Mouse (Mus musculus) frontal cortex, postnatal 25 days (tissue): Measurements from ENCODE around the gene Gm17304.

Source experiments
- DNase-seq, 2 experiments: peaks; one replicate each; pipeline ENCODE4 v3.0.0; 2022; ENCODE audit warnings: low spot score in 2 of 2

Gm17304 gene

GRCm38 (mm10) chr5:106608798-106609197 is at the start of gene Gm17304:
TSS of gene Gm17304 (plus strand) at chr5:106609098.
- DNase-seq = no peak

DNA sequence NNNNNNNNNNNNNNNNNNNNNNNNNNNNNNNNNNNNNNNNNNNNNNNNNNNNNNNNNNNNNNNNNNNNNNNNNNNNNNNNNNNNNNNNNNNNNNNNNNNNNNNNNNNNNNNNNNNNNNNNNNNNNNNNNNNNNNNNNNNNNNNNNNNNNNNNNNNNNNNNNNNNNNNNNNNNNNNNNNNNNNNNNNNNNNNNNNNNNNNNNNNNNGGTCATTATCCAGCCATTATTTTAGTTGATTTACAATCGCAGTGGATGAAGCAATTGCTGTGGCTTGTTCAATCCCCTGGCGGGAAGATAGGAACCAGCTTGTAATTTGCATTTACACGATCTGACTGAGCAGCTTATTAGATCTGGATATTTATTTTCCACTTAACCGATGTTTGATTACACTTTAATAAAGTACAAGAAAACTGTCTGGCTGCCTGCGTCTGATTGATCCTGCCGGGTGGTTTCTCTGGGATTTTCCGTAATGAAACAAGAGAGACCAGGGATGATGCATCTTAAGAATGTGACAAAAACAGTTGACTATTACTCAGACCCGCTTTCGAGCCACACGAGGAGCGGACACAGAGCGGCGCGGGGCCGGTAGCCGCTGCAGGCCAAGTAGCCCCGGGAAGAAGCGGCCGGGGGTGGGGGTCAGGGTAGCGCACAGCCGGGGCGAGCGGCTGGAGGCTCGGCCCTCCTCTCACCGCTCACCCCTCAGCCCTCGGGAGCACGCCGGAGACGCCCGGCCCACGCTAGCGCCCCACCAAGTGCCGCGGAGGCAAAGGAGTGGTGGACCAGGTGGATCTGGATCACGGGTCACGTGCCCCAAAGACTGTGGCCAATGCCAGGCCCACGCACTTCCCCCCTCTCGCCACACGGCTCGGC is 48.0 kb upstream of the Gm17304 start:
- no peak for DNase-seq

- no peak for DNase-seq
Measured at GRCm38 (mm10) chr5:106561499-106561822, 47.4 kb upstream of the Gm17304 start.

- DNase-seq = no peak
Measured at GRCm38 (mm10) chr5:106566025-106566424, 42.9 kb upstream of the Gm17304 start.

GRCm38 (mm10) chr5:106573742-106574559 is 34.9 kb upstream of the Gm17304 start:
- DNase-seq = peak in 1 of 2 experiments; percentile 16

DNA sequence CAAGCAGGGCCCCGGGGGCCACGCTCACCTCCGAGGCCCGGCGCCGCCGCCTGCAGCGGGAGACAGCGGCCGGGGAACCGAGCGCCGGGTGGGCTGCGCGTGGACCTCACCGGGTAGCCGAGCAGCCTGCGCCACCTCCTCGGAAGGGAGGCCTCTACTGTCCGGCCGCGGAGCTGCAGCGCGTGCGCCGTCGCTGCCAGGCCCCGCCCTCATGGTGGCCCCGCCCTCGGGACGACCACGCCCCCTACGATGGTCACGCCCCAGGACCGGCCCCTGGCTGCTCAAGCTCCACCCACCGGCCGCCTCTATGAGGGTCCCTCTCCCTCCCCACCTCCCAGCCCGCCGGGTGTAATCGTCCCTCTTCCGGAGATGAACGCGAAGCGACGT is 34.3 kb upstream of the Gm17304 start:
- DNase-seq = peak; percentile 73 to 74

DNA sequence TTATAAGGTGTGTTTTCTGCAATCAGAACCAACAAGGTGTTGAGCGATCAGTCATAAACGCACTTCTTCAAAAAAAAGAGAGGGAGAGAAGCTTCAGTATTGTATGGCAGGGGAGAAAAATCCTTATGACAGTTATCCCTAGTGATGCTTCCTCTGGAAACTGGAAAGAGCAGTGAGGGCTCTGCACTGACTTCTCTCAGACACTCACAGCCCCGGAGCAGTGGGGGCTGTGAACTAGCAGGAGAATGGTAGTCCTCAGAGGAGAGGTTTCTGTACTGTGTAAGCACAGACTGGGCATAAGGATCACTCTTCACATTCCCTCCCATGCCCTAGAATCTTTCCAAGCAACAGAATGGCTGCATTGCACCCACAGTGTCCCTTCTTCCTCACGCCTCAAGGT is 33.8 kb upstream of the Gm17304 start:
- DNase-seq = no peak

GRCm38 (mm10) chr5:106577237-106577888 is 31.5 kb upstream of the Gm17304 start:
- no peak for DNase-seq

DNA sequence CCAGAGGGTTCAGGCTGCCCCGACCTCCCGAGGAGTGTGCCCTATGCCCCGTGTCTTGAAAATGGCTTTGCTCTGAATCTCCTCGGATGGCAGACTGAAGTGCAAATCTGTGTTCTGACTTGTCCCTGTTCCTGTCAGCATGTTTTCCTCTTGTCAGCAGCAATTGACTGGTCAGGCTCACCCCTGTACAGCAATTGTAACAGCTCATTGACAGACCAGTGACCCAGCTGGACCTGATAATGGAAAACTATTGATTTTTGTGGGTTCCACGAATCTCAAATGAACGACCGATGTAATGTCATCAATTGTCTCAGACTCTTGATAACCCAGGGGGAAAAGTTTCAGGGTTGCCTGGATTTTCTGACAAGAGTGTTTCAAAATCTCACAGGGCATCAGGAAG is 28.0 kb upstream of the Gm17304 start:
- no peak for DNase-seq

- no peak for DNase-seq
Measured at GRCm38 (mm10) chr5:106589006-106589405, 19.9 kb upstream of the Gm17304 start.

GRCm38 (mm10) chr5:106589670-106590069 is 19.2 kb upstream of the Gm17304 start:
- no peak for DNase-seq

GRCm38 (mm10) chr5:106590686-106591085 is 18.2 kb upstream of the Gm17304 start:
- DNase-seq = no peak

DNA sequence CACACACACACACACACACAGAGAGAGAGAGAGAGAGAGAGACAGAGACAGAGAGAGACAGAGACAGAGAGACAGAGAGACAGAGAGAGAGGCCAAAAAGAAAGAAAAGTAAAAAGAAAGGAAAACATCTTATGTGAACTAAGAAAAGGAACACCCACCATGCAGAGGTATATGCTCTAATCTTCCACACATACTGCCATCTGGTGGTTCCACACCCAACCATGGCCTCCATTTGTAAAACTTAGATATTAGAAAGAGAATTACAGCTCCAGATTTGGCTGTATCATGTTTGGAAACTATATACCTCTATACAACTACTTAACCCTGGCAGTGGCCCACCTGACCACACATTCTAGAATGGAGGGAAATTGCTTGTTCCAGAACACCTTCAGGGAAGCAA is 14.5 kb upstream of the Gm17304 start:
- no peak for DNase-seq

DNA sequence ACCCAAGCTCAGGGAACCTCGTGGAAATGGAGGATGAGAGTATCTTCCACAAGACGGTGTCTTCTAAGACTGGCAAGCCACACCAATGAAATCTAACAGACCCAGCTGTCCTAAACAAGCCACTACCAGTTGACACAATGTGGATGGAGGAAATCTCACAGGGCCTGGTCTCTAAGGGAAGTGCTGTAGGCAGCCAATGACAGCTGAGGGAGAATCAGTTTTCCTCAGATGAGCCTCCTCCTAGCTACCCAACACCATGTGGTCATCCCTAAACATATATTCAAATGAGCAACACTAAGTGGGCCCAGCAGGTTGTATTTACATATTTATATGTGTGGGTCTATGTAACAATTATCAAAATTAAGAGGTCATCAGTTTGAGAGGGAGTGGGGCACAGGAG is 11.4 kb upstream of the Gm17304 start:
- no peak for DNase-seq

- DNase-seq = no peak
Measured at GRCm38 (mm10) chr5:106599482-106599881, 9.4 kb upstream of the Gm17304 start.

DNA sequence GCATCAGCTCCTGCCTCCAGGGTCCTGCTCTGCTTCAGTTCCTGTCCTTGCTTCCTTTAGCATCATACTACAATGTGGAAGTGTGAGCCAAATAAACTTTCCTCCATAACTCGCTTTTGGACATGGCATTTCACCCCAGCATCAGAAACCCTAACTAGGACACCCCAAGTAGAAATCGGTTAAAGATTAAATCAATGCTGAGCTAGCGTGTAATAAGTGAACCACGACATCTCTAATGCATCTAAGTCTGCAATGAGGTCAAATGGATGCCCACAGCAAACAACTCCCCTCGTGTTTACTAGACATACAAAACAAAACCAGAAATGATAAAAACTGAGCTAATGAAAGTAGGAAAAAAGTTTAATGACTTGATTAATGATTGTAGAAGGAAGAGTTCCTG is 4.5 kb upstream of the Gm17304 start:
- no peak for DNase-seq

DNA sequence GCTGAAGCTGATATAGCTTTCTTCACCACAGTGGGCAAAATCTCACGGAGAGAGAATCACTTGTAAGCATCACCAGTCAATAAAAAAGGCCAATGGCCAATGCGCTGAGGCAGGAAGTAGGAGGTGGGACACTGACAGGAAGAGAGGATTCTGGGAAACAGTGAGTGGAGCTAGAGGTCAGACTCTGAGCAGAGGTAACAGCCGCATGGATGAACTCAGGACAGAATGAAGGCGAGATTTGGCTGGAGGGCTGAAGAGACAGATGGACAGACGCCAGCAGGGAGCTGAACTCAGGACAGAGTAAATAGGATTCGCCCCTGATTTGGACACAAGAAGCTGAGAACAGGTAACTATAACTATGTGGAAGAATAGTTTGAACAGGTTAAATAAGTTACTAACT is 3.8 kb upstream of the Gm17304 start:
- no peak for DNase-seq

GRCm38 (mm10) chr5:106607081-106607480 is 1.8 kb upstream of the Gm17304 start:
- DNase-seq = no peak

DNA sequence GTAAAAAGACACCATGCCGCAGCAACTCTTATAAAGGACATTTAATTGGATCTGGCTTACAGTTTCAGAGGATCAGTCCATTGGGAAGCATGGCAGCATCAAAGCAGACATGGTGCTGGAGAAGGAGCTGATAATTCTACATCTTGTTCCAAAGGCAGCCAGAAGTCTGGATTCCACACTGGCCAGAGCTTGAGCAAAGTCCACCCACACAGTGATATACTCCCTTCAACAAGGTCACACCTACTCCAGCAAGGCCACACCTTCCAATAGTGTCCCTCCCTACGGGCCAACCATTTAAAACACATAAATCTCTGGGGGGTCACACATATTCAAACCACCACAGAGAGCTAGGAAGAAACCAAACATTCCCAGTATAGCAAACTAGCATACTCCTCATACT is 3.3 kb downstream of the Gm17304 start:
- no peak for DNase-seq

- no peak for DNase-seq
Measured at GRCm38 (mm10) chr5:106614570-106614969, 5.7 kb downstream of the Gm17304 start.

GRCm38 (mm10) chr5:106615006-106615405 is 6.1 kb downstream of the Gm17304 start:
- no peak for DNase-seq

DNA sequence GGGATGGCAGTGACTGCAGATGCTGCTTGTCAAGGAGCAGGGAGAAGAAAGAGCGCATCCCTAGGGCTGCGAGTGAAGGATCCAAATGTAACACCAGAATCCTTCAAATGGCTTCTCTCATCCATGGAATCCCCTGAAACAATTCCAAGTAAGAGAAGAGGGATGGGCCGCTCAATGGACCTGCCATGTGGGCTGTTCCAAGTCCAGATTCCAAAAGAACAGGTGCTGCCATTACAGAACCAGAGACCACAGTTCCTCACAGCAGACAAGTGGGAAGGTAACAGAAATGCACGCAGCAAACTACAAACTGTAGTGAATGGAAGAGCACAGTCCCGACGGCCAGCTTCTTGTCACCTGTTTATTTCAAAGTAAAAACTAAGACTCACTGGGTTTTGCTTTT is 11.5 kb downstream of the Gm17304 start:
- no peak for DNase-seq

- DNase-seq = no peak
Measured at GRCm38 (mm10) chr5:106622193-106622592, 13.3 kb downstream of the Gm17304 start.
